Mouse (Mus musculus) stomach, postnatal 0 days (tissue): ENCODE data around the gene Gdap1l1.

Experiments
- CTCF ChIP-seq: IDR thresholded peaks from 2 replicates; pipeline ENCODE4 v1.5.1; 2016; ENCODE audit warnings: antibody characterized with exemption, low read depth, mild to moderate bottlenecking, moderate library complexity
- EP300 ChIP-seq: optimal IDR thresholded peaks from 2 replicates; pipeline ENCODE3; 2016; ENCODE audit warnings: antibody characterized with exemption

- TF ChIP-seq CTCF (no peak), EP300 (no peak)
These were observed 4.3 kb upstream of the Gdap1l1 start for GRCm38 (mm10) chr2:163433971-163434370.
